Mouse (Mus musculus) kidney, embryonic 15.5 days (tissue): ENCODE data around the gene Taar2. TPM values are rescaled to one million over a fixed set of nuclear protein-coding genes. Genes with fewer than 3 reads are reported as not detected.

ENCODE experiments used
- ATAC-seq: fragments of 200-750 bp; cut with Nextera tagmentation; replicated peaks from 2 replicates; pipeline ENCODE4 v1.8.0; 2017; ENCODE audit warnings: moderate TSS enrichment; ENCODE audit not compliant: low FRiP score
- H3K27ac ChIP-seq: fragments of 300-500 bp; sonication (generic); 2 replicates; pipeline ENCODE4 v1.5.1; 2015; ENCODE audit warnings: mild to moderate bottlenecking, inconsistent platforms
- H3K27me3 ChIP-seq: fragments of 300-500 bp; sonication (generic); 2 replicates; pipeline ENCODE4 v1.6.1; 2015; ENCODE audit warnings: inconsistent platforms
- H3K36me3 ChIP-seq: fragments of 300-500 bp; sonication (generic); 2 replicates; pipeline ENCODE4 v1.6.1; 2015; ENCODE audit warnings: inconsistent platforms
- H3K4me1 ChIP-seq: fragments of 300-500 bp; sonication (generic); 2 replicates; pipeline ENCODE4 v1.6.1; 2015; ENCODE audit warnings: inconsistent platforms
- H3K4me2 ChIP-seq: fragments of 300-500 bp; sonication (generic); 2 replicates; pipeline ENCODE4 v1.6.1; 2015; ENCODE audit warnings: moderate library complexity, mild to moderate bottlenecking, inconsistent platforms
- H3K4me3 ChIP-seq: fragments of 300-500 bp; sonication (generic); replicated peaks from 2 replicates; pipeline ENCODE4 v1.5.1; 2015; ENCODE audit warnings: mild to moderate bottlenecking, inconsistent platforms
- H3K9ac ChIP-seq: fragments of 300-500 bp; sonication (generic); 2 replicates; pipeline ENCODE4 v1.6.1; 2015; ENCODE audit warnings: mild to moderate bottlenecking, inconsistent platforms
- H3K9me3 ChIP-seq: fragments of 300-500 bp; sonication (generic); replicated peaks from 2 replicates; pipeline ENCODE4 v1.6.1; 2016; ENCODE audit warnings: inconsistent platforms
- WGBS: fragments of 180-500 bp; shearing (Covaris S2); methylation state at CpG from one replicate; pipeline ENCODE4 v1.1.7; 2015; ENCODE audit warnings: mixed read lengths; 5-methylcytosine and 5-hydroxymethylcytosine counted together
- polyA plus RNA-seq: library from polyadenylated mRNA; unstranded; fragments of >200 nt; fragmentation: Nextera tagmentation; extraction: Ambion mirVana; gene quantifications from 2 replicates; pipeline ENCODE4 v1.2.1, GENCODE M21; 2015

The Taar2 gene
- polyA plus RNA-seq, 1 experiment from 2014 or later, result not detected

GRCm38 (mm10) chr10:23949508-23950005 lies 11.2 kb downstream of the Taar2 start, which contains the start of gene Taar3:
Gene Taar3 (plus strand): TSS chr10:23949558.
- Histone ChIP-seq H3K4me3 (no peak within 1 kb of the TSS), H3K9me3 (no peaks in the 10 kb centered on the region), H3K9ac (no peak within 1 kb of the TSS), H3K4me2 (no peak within 1 kb of the TSS), H3K27ac (no peak within 1 kb of the TSS), H3K4me1 (no peaks in the 10 kb centered on the region), H3K36me3 (no peaks in the 10 kb centered on the region), H3K27me3 (no peaks in the 10 kb centered on the region)
- WGBS, result 89% methylated on average over 16 of the region's 16 CpGs
- no peak for ATAC-seq

DNA sequence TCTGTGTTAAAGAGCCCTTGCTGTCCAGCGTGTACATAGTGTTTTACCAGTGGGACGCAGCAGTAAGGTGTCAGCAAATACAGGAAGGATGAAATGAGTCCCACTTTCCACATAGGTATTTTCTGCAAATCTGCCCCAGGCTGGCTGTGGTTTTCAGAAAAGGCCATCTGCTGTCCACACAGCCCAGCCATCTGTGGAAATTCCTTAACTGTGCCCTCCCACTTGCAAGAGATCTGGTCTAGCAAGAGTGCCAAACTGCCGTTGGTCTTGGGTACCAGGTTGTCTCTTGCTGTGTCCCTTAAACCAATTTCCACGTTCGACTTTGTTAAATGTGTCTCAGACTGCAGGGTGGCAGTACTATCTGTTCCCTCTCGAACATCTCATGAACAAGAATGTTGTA lies 13.3 kb downstream of the Taar2 start:
- no peak for ATAC-seq
- H3K9ac ChIP-seq, result no peak overlapping the region
- no peak overlapping the region for H3K4me2 ChIP-seq
- no peaks in the 10 kb centered on the region for H3K4me1 ChIP-seq
- H3K36me3 ChIP-seq, result no peaks in the 10 kb centered on the region
- no peak overlapping the region for H3K4me3 ChIP-seq
- no peak overlapping the region for H3K27ac ChIP-seq
- no peaks in the 10 kb centered on the region for H3K27me3 ChIP-seq
- no peaks in the 10 kb centered on the region for H3K9me3 ChIP-seq
- 74% methylated on average over 6 of the region's 6 CpGs for WGBS

GRCm38 (mm10) chr10:23959071-23959470 lies 20.7 kb downstream of the Taar2 start:
- H3K27me3 ChIP-seq, result no peaks in the 10 kb centered on the region
- H3K27ac ChIP-seq, result no peak overlapping the region
- no peaks in the 10 kb centered on the region for H3K9me3 ChIP-seq
- ATAC-seq, result no peak
- H3K4me1 ChIP-seq, result peaks cover 14% of the 10 kb centered on the region; the same call in 1 of the 2 replicates
- H3K4me3 ChIP-seq, result no peak overlapping the region
- no peak overlapping the region for H3K4me2 ChIP-seq
- WGBS, result 23% methylated on average over 3 of the region's 3 CpGs
- H3K9ac ChIP-seq, result no peak overlapping the region
- H3K36me3 ChIP-seq, result no peaks in the 10 kb centered on the region

GRCm38 (mm10) chr10:23960444-23960915 lies 22.1 kb downstream of the Taar2 start, which contains the start of gene Taar4:
Gene Taar4 (plus strand): TSS chr10:23960494.
- Histone ChIP-seq H3K27ac (no peak within 1 kb of the TSS), H3K4me1 (peaks cover 20% of the 10 kb centered on the region; the same call in 1 of the 2 replicates), H3K36me3 (no peaks in the 10 kb centered on the region), H3K9me3 (no peaks in the 10 kb centered on the region), H3K4me2 (no peak within 1 kb of the TSS), H3K27me3 (no peaks in the 10 kb centered on the region), H3K4me3 (no peak within 1 kb of the TSS), H3K9ac (no peak within 1 kb of the TSS)
- 94% methylated on average over 13 of the region's 13 CpGs for WGBS
- no peak for ATAC-seq

- 27% methylated on average over 3 of the region's 3 CpGs for WGBS
- H3K9me3 ChIP-seq, result no peaks in the 10 kb centered on the region
- H3K36me3 ChIP-seq, result no peaks in the 10 kb centered on the region
- no peaks in the 10 kb centered on the region for H3K27me3 ChIP-seq
- peaks cover 18% of the 10 kb centered on the region; the same call in 1 of the 2 replicates for H3K4me1 ChIP-seq
- H3K27ac ChIP-seq, result no peak overlapping the region
- no peak for ATAC-seq
- H3K9ac ChIP-seq, result no peak overlapping the region
- H3K4me3 ChIP-seq, result no peak overlapping the region
- H3K4me2 ChIP-seq, result no peak overlapping the region
These were observed 25.1 kb downstream of the Taar2 start for GRCm38 (mm10) chr10:23963444-23963843.

DNA sequence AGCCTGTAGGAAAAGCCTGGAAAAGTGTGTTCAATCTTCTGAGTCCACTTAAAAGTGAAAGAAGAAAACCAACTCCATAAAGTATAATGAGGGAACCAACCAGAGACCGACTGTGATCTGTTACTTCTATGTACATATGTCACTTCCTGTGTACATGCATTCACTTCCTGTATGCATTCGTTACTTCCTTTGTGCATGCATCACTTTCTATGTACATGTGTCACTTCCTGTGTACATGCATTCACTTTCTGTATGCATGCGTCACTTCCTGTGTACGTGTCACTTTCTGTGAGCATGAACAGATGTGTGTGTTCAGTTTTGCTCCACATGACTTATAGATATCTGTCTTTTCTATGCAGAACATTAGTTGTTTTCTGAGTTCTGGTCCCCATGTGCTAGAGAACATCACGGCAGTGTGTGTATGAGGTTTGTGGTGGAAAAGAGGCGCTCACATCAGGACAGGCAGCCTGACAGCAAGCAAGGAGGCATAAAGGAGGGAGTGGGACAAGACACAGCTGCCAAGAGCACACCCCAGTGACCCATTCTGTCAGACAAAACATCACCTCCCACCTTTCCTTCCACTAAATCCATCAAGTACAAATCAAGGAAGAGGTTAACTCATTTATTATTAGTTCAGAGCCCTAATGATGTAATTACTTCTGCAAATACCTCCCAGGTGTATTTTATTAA lies 26.7 kb downstream of the Taar2 start:
- H3K4me1 ChIP-seq, result 0 out of 2 replicates have a peak, but pooled peaks cover 12% of the 10 kb centered on the region
- no peak overlapping the region for H3K4me3 ChIP-seq
- ATAC-seq, result peak; percentile 83
- no peaks in the 10 kb centered on the region for H3K27me3 ChIP-seq
- no peak overlapping the region for H3K9ac ChIP-seq
- no peak overlapping the region for H3K4me2 ChIP-seq
- no peaks in the 10 kb centered on the region for H3K9me3 ChIP-seq
- H3K36me3 ChIP-seq, result no peaks in the 10 kb centered on the region
- no peak overlapping the region for H3K27ac ChIP-seq
- 53% methylated on average over 6 of the region's 6 CpGs for WGBS

GRCm38 (mm10) chr10:23970656-23971165 lies 32.3 kb downstream of the Taar2 start, which contains the start of gene Taar5:
Gene Taar5 (plus strand): TSS chr10:23970706.
- Histone ChIP-seq H3K4me2 (no peak within 1 kb of the TSS), H3K27ac (no peak within 1 kb of the TSS), H3K27me3 (no peaks in the 10 kb centered on the region), H3K36me3 (no peaks in the 10 kb centered on the region), H3K4me3 (no peak within 1 kb of the TSS), H3K9ac (no peak within 1 kb of the TSS), H3K9me3 (no peaks in the 10 kb centered on the region), H3K4me1 (no peaks in the 10 kb centered on the region)
- ATAC-seq, result no peak
- 87% methylated on average over 11 of the region's 11 CpGs for whole genome bisulfite sequencing

DNA sequence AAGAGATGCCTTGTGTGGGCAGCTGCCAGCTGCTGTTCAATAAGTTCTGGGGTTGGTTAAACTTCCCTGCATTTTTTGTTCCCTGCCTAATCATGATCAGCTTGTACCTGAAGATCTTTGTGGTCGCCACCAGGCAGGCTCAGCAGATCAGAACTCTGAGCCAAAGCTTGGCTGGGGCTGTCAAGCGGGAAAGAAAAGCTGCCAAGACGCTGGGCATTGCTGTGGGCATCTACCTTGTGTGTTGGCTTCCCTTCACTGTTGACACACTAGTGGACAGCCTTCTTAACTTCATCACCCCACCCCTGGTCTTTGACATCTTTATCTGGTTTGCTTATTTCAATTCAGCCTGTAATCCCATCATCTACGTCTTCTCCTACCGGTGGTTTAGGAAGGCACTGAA lies 32.9 kb downstream of the Taar2 start:
- no peaks in the 10 kb centered on the region for H3K4me1 ChIP-seq
- no peak overlapping the region for H3K9ac ChIP-seq
- no peak overlapping the region for H3K4me3 ChIP-seq
- no peak overlapping the region for H3K27ac ChIP-seq
- ATAC-seq, result no peak
- H3K36me3 ChIP-seq, result no peaks in the 10 kb centered on the region
- H3K9me3 ChIP-seq, result no peaks in the 10 kb centered on the region
- WGBS, result 91% methylated on average over 5 of the region's 5 CpGs
- no peak overlapping the region for H3K4me2 ChIP-seq
- no peaks in the 10 kb centered on the region for H3K27me3 ChIP-seq

DNA sequence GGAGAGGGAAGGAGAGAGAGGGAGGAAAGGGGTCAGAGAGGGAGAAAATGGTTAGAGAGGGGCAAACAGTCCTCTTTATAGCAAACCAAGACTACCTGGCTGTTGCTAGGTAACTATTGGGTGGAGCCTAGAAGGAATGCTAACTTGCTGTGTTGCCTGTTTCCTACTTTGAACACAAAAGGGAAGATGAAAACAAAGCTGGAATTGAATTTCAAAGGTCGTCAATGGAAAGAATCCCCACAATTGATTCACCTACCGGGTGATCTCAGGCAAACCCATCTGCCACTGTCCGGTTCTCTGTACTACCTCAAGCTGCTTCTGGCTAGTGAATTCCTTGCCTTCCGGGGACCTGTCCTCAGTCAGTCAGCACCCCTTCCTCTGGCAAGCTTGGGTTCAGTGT lies 39.6 kb downstream of the Taar2 start:
- H3K4me3 ChIP-seq, result no peak overlapping the region
- H3K27me3 ChIP-seq, result 0 out of 2 replicates have a peak, but pooled peaks cover 2% of the 10 kb centered on the region
- no peaks in the 10 kb centered on the region for H3K9me3 ChIP-seq
- H3K4me1 ChIP-seq, result no peaks in the 10 kb centered on the region
- H3K27ac ChIP-seq, result no peak overlapping the region
- no peak for ATAC-seq
- H3K36me3 ChIP-seq, result no peaks in the 10 kb centered on the region
- WGBS, result 64% methylated on average over 4 of the region's 4 CpGs
- no peak overlapping the region for H3K4me2 ChIP-seq
- no peak overlapping the region for H3K9ac ChIP-seq

- 0 out of 2 replicates have a peak, but pooled peaks cover 2% of the 10 kb centered on the region for H3K27me3 ChIP-seq
- WGBS, result 51% methylated on average over 16 of the region's 16 CpGs
- peak; percentile 73 for ATAC-seq
These were observed 40.7 kb downstream of the Taar2 start for GRCm38 (mm10) chr10:23978901-23979705.

DNA sequence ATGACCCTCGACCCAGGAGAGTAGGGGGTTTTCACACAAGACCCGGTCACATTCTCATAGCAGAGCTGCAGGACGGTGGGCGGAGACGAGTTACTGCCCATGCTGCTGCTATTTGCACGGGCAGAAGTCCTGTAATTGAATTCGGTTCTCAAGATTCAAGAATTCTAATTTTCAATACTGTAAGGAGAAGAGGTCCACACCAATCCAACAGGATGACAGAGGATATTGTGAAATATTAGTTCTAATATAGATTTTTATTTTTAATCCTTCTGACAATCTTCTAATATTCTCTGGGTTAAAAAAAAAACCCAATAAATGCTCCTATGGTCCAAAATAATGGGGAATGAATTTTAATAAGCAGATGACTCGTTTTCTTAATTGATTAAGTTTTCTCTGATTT lies 47.2 kb downstream of the Taar2 start, which contains the start of gene Taar6:
TSS of gene Taar6 (minus strand) at position 101 of the 400 bp plus-strand sequence.
- ATAC-seq, result no peak
- no peak within 1 kb of the TSS for H3K4me2 ChIP-seq
- no peaks in the 10 kb centered on the region for H3K27me3 ChIP-seq
- no peaks in the 10 kb centered on the region for H3K36me3 ChIP-seq
- no peaks in the 10 kb centered on the region for H3K9me3 ChIP-seq
- H3K27ac ChIP-seq, result no peak within 1 kb of the TSS
- 75% methylated on average over 8 of the region's 8 CpGs for WGBS
- H3K9ac ChIP-seq, result no peak within 1 kb of the TSS
- no peaks in the 10 kb centered on the region for H3K4me1 ChIP-seq
- H3K4me3 ChIP-seq, result no peak within 1 kb of the TSS

More at GRCm38 (mm10) chr10:23978901-23979705, 40.7 kb downstream of the Taar2 start:
- no peaks in the 10 kb centered on the region for H3K9me3 ChIP-seq
- H3K4me3 ChIP-seq, result no peak overlapping the region
- H3K4me2 ChIP-seq, result no peak overlapping the region
- H3K36me3 ChIP-seq, result no peaks in the 10 kb centered on the region
- no peak overlapping the region for H3K27ac ChIP-seq
- no peak overlapping the region for H3K9ac ChIP-seq
- no peaks in the 10 kb centered on the region for H3K4me1 ChIP-seq

DNA sequence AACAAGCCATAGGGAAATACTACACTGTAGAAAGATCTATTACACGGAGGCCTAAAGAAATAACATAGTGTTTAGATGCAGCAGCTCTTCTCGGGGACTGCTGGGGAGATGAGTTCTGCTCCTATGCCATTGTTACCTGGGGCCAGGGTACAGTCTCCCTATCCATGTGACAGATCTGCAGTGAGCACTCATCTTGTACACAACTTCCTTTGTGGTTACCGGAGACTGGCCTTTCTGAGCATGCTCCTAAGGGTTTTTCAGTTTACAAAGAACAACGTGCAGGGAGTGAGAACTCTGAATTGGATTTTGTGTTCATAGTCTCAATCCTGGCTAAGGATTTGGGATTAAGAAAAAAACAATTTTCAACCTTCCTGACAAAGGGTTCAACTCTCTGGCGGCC lies 48.0 kb downstream of the Taar2 start:
- no peaks in the 10 kb centered on the region for H3K9me3 ChIP-seq
- no peaks in the 10 kb centered on the region for H3K27me3 ChIP-seq
- 80% methylated on average over 5 of the region's 5 CpGs for WGBS
- H3K4me2 ChIP-seq, result no peak overlapping the region
- H3K36me3 ChIP-seq, result no peaks in the 10 kb centered on the region
- no peak overlapping the region for H3K27ac ChIP-seq
- H3K4me1 ChIP-seq, result no peaks in the 10 kb centered on the region
- no peak overlapping the region for H3K9ac ChIP-seq
- ATAC-seq, result no peak
- no peak overlapping the region for H3K4me3 ChIP-seq
